Mouse (Mus musculus) heart, postnatal 0 days (tissue): ENCODE measurements at regions not wholly inside any gene's neighbourhood (a gene's known extent, or its start where the extent isn't known, plus 50 kb on each side); places are given as distances from the start of the nearest gene placed in this dataset.

Source experiments
- CTCF ChIP-seq: IDR thresholded peaks from 2 replicates; pipeline ENCODE4 v1.5.1; 2016; ENCODE audit warnings: antibody characterized with exemption, control low read depth, low read depth
- EP300 ChIP-seq: IDR thresholded peaks from 2 replicates; pipeline ENCODE4 v1.6.1; 2016; ENCODE audit warnings: antibody characterized with exemption, low read depth

GRCm38 (mm10) chr16:5627910-5628309 is 257.2 kb upstream of the Rbfox1 start:
- TF ChIP-seq CTCF (no peak), EP300 (no peak)
